Mouse (Mus musculus) cerebellum, adult 11-12 months (tissue): ENCODE measurements around the gene Cdc42ep2.
"Not testable (repeated sequence)": the region's sequence is repeated elsewhere in the genome, so short reads cannot be mapped to it uniquely, and the experiment has no call there.

Source experiments
- DNase-seq: peaks from one replicate; pipeline ENCODE4 v3.0.0; 2022

The Cdc42ep2 gene

DNA sequence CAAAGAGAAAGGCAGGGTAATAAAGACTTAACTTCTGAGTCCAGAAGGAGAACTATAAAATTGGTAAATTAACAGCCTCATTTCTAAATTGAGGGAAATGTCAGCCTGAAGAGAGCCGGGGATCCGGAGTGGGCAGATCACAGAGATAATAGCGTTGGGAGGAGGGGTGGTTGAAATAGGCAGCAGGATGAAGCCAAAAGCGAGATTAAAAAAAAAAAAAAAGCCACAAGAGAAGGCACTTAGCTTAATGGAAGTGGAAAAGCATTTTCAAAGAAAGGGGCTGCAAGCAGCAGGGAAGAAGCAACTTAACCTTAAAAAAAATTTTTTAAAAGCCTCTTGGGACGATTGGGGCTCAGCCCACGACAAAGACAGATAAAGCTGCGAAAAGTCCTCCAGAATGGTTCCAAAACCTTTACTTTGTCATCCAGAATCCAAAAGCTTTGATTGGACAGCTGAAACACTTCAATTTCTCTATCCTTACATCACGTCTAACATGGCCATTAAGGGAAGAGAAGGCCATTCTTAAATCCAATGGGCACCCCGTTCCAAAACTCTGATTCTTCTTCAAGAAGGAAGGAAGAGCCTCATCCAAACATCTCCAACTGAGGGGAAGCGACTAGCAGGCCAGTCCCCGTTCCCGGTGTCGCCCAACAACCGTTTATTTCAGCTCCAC, 13.1 kb downstream of the Cdc42ep2 start:
- no peak for DNase-seq

DNA sequence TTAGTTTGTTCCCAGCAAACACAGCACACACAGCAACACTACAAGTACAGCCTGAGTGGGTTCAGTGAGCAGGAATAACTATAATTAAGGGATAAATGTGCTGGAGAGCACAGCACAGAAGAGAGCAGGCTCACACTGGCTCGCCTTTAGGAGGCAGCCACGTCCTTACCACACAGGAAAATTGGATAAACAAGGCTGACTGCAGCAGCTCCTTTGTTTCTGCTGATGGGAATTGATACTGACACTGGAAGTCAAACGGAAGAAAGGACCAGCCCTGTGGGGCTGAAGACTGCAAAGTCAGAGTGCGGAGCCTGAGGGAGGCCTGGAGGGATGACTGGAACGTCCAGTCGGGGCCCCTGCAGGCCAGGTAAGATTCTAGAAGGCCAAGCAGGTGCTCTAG, 14.4 kb downstream of the Cdc42ep2 start:
- DNase-seq = no peak

DNA sequence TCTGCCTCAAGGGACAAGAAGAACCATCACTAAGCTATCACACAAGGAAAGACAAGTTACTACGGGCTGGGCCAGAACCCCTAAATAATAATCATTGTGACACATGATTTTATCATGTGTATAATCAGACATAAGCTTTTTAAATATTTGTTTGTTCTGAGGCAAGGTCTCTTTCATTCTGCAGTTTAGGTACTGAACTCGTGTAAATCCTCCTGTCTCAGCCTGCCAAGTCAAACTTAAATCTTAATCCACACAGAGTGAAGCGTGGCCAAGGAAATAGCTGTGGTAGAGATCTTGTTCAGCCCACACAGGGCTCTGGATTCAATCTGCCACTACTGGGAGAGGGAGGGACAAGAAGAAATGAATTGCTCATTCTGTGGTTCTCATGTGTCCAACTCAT, 17.3 kb downstream of the Cdc42ep2 start:
- DNase-seq = no peak

DNA sequence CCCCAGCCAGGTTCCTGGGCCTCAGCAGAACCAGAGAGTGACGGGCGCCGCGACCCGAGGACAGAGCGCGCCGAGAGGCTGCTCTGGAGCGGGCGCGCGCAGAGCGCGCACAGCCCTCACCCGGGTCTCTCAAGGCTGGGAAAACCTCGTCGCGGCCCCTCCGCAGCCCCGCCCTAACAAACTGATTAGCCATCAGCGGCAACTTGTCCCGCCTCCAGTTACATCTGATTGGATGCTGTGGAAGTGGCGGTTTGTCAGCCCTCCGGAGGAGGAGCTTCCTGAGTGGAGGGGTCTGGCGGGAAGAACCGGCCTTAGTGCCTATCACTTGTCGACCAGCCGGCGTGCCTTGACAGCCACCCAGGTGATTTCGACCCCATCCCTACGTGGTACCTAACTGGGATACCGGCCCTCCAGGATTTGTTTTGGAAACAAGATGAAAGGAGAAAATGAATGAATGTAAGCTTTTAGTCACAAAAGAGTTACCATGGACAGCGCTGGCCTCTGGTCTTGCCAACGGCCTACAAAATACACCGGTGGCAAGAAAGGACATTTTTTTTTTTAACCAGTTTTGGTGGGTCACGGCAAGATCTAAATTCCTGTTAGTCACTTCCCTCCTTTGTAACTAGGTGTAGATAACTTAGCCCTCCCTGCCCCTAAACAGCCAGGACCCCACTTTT, 30.5 kb downstream of the Cdc42ep2 start, which contains the start of gene Tigd3:
Tigd3 (minus strand) TSS at position 148 of the 677 bp plus-strand sequence.
- peak; percentile 95 for DNase-seq

DNA sequence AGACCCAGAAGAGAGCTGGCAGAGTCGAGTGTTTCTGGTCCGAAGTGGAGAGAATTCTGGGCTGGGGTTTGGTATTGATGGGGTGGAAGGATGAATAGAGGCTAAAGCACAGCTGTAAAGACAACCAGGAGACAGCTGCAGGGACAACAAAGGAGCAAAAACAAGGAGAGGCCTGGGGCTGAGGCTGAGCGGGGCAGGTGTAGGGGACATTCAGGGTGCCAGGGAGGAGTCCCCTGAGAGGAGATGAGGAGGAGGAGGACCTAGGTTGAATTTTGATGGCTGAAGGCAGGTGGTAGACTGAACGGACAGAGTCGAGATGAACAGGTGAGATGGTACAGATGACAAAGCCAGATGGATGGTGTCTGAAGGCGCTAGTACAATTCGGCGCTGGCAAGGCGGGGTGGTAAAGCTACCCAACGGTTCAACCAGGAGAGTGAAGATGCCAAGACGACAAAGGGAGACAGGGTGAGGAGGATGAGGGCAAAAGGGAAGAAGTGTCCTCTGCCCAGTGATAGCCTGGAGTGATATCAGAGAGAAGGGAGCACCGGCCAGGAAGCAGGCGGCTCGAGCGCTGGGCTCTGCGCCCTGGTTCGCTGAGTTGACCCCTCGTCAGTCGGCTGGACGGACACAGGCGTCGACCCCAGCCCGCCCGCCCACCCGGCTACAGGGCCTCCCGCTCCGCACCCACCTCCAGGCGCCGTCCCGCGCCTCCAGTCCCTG, 31.2 kb downstream of the Cdc42ep2 start:
- DNase-seq = no peak

DNA sequence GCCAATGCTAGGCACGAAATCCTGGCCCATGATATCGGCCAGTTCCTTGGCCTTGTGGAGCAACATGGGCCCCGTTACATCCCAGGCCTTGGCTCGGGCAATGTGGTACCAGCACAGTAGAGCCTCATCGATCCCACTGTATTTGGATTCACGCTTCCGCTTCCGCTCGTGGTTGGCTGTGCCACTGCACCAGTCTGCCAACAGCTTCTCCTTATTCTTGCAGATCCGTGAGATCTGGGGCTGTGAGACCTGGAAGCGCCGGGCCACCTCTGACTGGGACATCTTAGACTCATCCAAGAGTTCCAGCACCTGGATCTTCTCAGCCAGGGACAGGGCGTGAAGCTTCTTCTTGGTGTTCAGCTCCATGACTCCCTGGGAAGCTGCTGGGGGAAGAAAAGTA, 31.9 kb downstream of the Cdc42ep2 start:
- DNase-seq = no peak

DNA sequence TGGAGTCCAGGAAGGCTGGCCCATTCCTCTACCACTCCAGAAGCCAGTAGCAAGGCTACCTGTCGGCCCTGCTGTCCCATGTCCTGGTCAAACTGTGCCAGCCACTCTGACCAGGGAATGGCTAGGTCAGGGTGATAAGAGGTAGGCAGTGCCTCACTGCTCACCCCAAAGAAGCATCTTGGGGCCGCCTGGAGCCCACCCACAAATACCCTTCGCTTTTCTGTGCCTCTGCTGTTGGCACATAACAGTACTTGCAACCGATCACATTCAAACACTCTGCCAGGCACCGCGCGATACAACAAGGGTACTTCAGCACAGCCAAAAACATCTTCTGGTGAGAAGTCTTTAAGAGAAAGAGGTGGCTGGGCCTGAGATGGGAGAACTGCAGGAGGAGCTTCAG, 32.4 kb downstream of the Cdc42ep2 start:
- no peak for DNase-seq

DNA sequence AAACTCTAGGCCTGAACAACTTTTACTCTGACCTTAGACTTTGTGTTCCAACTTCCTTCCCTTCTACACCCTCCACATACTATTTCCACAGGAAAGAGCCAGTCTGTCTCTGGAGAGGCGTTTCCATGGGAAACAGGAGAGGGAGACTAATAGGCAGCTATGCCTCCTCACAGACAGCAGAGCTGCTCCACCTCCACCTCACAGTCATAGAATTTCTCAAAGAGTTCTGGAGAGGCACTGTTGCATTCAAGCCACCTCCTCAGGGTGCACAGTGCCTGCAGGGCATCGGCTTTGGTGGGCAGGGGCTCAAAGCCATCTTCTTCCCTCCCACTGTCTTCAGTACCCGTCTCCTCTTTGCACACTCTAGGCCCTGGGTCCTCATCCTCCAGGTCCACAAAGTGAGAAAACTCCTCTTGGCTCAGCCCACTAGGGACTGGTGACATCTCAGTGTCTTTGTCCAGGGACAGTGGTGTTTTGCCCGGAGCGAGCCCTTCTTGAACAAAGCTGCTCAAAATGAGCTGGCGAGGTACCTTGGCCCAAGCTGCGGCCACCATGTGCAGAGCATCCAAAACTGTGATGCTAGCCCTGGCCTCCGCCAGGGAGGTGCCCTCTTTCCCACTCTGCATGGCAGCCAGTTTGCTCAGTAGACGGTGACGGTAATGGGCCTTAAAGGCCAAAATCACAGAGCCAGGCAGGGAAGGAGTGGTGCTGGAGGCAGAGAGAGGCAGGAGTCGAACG, 32.9 kb downstream of the Cdc42ep2 start:
- no peak for DNase-seq

DNA sequence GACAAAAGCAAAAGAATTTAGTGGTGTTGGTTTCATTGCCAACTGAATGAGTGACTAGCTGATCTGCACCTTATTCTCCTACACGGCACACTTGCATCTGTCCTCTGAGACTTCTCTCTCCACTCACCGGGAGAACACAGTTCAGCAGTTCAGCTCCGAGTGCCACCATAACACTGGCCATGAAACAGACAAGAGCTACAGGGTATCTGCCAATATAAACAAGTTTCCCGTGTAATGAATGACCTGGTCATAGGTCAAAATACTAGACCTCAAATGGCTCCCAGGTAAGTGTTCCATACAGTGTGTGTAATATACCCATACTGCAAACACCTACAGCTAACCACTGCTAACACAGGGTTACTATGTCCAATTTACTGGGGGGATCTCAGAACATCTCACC, 35.4 kb downstream of the Cdc42ep2 start:
- DNase-seq = no peak

DNA sequence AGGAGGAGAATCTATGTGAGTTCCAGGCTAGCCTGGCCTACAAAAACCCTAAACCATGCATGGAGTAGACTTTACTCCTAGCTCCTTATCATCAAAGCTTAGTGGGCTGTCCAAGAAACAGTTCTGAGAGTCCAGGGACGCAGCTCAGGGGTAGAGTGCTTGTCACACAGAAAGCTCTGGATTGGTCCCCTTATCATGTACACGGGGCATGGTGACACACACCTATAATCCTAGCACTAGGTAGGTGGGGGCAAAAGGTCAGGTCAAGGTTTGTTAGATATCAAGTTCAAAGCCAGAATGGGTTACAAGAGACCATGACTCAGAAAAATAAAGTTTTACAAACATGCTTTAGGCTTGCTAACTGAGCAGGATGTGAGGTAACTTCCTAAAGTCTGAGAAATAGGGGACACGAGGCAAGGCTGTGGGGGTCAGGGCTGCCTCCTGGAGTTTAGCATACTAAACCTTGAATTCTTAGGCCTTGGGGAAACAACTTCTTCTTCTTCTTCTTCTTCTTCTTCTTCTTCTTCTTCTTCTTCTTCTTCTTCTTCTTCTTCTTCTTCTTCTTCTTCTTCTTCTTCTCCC, 37.3 kb downstream of the Cdc42ep2 start:
- no peak for DNase-seq

DNA sequence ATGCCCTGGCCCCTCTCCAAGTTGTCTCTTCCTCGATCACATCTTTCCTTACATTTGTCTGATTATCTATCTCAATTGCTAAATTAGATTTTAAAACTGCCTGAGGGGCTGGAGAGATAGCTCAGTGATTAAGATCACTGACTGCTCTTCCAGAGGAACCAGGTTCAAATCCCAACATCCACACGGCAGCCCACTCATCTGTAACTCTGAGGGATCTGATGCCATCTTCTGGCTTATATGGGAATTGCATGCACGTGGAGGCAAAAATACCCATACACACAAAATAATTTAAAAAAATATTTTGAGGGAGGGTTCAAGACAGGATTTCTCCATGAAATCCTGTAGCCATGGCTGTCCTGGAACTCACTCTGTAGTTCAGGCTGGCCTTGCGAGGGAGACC, 38.8 kb downstream of the Cdc42ep2 start:
- DNase-seq = no peak

DNA sequence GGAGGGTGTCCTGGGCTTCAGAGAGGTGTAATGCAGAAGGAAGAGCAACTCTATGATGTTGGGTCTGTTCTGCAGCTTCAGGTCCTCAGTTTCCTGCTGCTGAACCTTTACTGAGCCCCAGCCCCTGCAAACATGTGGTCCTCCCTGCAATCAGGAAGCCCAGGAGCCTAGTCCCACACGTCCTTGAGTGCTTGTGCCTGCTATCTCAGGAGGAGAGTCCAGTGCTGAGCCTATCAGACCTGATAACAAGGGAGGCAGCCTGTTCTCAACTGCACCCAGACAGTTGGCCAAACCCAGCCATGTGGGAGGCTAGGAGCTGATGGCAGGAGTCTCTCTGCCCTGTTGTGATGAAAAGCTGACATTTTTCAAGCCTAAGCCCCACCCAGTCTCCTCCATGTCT, 40.7 kb downstream of the Cdc42ep2 start:
- no peak for DNase-seq

DNA sequence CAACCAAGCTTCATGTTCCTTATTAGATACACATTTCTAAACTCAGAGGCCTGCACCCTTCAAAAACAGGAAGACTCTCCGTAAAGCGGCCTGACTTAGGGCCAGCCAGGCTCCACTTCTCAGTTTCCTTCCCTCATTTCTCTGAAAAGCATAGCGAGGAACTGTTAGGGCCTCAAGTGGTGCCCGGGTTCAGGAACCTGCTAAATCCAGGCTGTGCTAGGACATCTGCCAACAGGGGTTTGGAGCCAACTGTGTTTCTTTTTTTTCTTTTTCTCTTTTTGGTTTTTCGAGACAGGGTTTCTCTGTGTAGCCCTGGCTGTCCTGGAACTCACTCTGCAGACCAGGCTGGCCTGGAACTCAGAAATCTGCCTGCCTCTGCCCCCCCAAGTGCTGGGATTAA, 42.5 kb downstream of the Cdc42ep2 start:
- DNase-seq = not testable (repeated sequence)

DNA sequence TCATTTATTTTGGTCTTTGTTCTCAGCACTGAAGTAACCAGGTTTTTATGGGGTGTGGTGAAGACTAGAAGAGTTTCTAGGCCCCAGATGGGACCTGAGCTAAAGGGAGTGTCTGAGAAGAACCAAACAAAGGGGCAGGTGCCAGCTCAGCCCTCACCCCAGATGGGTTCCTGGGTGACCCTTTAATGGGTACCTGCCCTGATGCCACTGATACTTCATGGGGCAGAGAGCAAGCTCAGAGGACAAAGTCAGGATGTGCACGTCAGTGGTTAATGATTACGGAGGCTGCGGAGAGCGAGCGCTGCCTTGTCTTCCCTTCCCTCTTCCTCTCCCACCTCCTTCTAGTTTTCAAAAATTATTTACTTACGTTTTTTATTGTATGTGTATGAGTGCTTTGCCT, 43.5 kb downstream of the Cdc42ep2 start:
- no peak for DNase-seq

DNA sequence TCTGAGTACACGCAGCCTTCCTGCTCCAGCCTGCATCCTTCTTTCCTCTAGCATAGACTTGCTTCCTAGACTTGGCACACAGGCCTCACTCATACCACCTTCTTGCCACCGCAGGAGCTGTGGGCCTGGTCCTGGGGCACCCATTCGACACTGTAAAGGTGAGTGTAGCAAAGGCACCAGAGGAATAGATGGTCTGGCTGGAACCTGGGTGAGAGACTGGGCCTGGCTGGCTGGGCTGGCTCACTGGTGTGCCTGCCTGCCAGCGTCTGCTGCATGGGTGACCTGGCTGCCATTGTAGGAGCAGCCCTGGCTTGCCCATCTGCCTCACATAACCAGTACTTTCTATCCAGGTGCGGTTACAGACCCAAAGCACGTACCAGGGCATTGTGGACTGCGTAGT, 44.9 kb downstream of the Cdc42ep2 start:
- no peak for DNase-seq

DNA sequence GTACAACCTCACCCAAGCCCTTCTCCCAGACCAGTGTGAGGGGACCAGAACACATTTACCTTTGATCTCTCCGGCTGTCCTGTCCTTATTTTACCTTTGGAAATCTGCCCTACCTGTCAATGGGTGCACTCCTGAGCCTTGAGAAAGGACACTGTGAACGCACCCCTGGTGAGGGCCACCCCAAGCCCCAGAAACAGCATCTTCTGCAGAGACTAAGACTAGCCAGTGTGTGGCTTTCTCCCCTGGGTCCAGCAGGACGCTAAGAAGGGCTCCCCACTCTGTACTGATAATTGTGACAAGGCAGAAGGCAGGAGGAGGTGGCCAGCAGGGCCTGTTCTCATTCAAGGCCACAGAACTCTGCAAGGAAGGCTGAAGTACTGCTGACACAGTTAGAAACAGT, 45.7 kb downstream of the Cdc42ep2 start:
- DNase-seq = no peak

DNA sequence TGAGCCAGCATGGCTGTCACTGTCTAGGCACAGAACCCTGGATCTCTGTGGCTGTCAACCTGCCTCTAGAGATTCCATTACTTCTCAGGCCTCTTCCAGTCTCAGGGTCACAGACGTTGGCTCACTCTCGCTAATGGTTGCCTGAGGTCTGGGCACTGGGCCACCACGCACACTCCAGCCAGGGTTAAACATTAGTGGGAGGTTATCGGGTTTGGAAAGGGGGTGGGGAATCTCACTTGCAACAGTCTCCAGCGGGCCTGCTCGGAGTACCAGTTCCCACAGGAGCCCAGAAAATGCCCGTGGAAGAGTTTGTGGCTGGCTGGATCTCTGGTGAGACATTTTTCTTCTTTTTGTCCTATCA, 46.3 kb downstream of the Cdc42ep2 start:
- no peak for DNase-seq

DNA sequence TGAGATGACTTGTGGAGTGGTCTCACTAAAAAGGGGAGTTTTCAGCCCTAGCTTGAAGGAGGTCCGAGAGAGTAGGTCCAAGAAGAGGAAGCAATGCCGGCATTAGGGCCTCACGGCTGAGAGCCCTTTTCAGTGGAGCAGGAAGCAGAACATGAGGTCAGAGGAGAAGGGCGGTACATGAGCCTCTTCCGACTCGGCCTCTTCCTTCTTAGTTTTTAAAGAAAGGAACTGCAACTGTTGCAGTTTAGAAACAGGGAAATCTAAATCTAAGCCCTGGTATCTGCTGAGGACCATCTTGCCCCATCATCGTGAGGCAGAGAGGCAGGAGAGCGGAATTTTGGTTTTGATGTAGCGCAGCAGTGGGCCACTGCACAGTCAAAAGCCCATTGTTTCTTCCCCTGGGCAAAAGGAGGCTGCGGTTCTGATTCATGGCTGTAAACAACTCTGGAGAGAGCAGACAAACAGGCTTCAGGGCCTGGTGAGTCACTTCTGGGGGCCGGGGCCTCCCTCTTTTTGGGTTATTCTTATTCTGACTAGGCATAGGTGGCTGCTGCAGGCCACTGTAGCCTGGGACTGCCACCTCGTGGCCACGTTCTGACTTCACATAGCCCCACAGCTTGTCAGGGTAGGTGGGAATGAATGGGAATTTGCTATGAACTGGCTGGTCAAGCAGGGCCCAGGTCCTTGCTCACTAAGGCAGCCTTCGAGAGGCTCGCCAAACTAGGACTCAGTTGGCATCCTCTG, 46.8 kb downstream of the Cdc42ep2 start, which contains the start of gene Slc25a45:
Slc25a45 (plus strand) TSS at position 191 of the 744 bp plus-strand sequence.
- DNase-seq = peak; percentile 74

DNA sequence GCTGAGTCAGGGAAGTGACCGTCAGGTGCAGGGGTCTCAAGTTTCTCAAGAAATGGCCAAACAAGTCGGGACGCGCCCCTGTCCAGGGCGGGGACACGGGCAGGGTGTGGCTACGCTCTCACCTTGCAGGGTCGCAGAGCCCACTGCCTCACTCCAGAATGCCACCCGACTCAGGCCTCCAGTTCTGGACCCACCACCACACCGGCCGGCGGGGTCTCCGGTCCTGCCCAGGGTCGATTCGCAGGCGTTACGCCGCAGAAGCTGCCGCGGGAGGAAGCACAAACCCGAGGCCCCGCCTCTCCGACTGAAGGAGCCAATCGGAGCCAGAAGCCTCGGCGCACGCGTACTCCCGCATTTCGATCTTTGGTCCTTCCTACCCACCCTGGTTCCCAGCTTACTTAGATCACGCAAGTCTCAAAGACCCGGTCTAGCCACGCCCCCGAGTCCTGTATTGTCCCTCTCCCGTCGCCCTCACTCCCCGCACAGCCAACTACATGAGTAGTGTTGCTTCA, 49.6 kb downstream of the Cdc42ep2 start, which contains the start of gene Frmd8:
Frmd8 (minus strand) TSS at position 306 of the 512 bp plus-strand sequence.
- DNase-seq = peak; percentile 93

DNA sequence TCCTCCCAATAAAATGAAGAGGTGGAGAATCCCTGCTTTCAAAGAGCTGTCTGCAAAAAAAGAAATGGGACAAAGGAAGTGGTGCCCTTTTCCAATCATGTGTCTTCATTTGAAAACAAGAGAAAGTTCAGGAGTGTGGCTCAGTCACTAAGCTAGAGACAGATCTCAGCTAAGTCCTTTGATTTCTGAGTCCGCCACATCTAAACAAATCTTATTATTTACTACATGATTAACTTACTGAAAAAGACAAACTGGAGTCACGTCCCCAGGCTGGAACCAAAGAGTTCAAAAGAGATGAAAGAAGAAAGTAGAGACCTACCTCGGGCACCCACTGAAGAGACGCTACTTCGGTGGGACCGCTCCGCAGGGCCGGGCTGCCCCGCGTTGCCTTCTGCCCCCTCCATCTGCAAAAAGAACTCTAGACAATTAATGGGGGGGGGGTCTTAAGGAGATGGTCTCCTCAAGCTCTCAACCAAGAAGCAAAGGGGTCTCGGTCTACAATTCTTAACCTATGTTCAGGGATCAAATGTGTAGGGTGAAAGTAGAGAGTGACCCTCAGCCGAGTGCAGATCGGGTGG, 50.1 kb downstream of the Cdc42ep2 start:
- no peak for DNase-seq

DNA sequence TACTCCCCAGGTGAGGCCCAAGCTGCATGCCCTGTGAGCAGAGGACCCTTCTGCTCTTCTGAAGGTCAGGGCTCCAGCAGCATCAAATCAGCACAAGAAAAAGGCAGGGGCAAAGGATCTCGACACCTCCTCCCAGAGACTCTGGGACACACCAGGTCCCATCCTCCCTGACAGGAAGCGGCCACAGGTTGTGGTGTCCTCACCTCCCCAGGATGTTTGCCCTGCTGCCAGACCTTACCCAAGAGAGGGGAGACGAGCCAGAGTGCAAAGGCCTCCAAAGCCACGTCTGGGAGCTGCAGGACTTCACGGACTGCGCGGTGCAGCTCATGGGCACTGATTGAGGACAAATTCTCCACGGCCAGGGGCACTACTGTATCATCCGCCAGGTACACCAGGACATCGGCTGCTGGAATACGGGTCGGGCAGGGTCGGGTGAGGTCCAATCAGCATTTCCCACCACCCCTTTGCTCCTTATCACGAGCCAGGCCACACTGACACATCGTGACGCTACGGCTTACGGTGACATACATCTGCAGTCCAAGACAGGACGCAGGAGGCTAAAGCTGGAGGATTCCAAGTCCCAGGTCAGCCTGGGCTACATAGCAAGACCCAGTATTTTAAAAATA, 51.6 kb downstream of the Cdc42ep2 start:
- DNase-seq = no peak
